Mouse (Mus musculus): ENCODE data around the gene Vmn2r97.
A peak's percentile ranks its signal among the peaks of the same experiment; 100 is the strongest.
"Not testable (repeated sequence)": the region's sequence is repeated elsewhere in the genome, so short reads cannot be mapped to it uniquely, and the experiment has no call there.

Vmn2r97 gene

DNA sequence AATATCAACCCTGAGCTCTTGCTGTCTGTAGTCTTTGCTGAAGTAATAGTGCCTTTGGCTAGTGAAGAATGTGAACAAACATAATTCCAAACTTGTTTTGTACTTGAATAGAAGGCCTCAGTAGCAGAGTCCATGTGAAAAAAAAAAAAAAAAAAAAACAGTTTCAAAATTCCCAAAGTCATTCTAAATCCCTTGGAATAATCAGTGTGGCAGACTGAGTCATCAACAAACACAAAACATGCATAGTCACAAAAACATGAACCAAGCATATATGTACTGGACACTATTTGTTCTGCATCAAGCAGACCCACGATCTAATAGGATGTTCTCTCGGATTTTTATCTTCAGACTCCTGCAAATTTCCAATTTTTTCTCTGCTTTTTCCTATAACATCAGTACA, at the start of gene Vmn2r97:
TSS of gene Vmn2r97 (plus strand) at position 301 of the 400 bp plus-strand sequence.
- DNase-seq (ENCODE audit: low read depth, low spot score): not testable (repeated sequence)

DNA sequence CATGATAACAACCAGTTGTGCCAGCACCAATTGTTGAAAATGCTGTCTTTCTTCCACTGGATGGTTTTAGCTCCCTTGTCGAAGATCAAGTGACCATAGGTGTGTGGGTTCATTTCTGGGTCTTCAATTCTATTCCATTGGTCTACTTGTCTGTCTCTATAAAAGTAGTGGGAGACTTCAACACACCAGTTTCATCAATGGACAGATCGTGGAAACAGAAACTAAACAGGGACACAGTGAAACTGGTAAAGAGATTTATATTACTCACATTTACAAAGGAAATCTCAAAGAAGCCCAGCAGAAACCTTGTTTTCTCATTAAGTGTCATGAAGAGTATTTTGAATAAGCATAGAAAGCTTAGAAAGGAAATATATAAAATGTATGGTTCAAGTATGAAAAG, 31.7 kb upstream of the Vmn2r97 start:
- DNase-seq (ENCODE audit: low read depth, low spot score): not testable (repeated sequence)

DNA sequence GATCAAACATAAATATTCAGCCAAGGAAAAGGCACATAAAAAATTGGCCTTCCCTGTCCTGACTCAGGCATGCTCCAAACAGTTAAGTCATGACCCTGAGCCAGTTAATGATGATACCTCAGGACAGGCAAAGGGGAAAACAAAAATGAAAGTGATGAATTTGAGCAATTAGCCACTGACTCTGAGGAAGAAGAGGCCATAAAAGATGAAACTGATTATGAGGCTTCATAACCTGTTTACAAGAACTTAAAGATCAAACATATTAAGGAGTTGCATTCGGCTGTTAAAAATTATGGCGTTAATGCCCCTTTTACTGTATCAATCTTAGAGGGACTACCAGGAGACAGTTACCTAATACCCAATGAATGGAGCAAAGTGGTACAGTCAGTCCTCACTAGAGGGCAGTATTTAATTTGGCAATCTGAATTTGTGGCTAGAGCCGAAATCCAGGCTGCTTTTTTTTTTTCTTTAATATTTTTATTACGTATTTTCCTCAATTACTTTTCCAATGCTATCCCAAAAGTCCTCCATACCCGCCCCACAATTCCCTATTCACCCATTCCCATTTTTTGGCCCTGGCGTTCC, 24.3 kb upstream of the Vmn2r97 start:
- DNase-seq (ENCODE audit: low read depth, low spot score): peak; percentile 21

DNA sequence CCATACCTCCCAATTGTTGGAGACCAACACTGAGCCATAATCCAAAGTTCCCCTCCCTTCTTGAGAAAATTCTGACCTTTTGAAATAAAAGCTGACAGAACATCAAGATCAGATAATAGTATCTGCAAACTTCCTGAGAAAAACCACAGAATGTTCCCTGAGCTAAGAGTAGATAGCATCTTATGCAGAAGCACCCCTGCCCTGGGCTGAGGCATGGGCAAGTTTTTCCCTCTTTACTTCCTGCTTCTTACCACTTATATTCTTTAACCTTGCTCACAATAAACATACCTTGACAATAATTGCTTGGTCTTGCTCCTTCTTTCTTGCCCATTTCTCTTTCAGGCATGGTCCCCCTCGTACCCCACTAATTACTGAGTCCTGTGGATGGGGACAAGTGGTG, 43.7 kb downstream of the Vmn2r97 start:
- DNase-seq (ENCODE audit: low read depth, low spot score): not testable (repeated sequence)

DNA sequence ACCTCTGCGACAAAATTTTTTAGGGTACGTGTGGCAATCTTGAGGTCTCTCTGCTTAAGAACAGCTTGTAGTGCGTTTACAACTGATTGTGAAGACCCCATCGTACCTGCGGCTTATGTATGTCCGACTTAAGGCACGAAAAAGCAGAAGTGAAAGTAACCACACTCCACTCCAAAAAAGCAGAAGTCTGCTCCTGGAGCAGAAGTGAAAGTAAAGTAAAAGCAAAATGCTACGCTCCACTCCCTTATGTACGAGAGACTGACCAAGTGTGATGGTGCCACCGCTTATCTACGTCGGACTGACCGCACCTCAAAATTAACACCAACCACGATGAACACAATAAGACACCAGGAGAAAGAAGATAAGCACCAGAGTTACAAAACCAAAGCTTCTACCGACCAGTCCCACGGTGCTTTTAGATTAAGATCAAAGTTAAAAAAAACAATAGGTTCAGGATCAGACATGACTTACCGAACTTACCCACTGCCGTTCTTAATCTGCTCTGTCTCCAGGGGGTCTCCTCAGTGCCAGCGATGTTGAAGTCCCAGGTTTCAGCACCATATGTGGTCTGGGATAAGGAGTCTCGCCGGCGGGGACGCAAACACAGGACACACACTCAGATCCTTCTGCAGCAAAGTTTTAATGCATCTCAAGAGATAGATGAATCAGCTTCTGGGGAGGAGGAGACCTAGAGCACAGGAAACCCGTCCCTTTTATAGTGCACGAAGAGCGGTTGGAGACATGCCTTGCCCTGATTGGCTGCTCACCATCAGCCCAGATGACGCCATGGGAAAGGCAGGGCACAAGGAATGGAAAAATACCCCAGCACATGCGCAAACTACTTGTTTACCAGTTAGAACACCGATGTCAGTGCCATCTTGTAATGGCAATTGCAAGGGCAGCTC, 54.5 kb downstream of the Vmn2r97 start:
- peak; percentile 66 for DNase-seq (ENCODE audit: low read depth, low spot score)
